Mouse (Mus musculus): Measurements from ENCODE around the gene Jaml. TPM values are rescaled to one million over a fixed set of nuclear protein-coding genes. Genes with fewer than 3 reads are reported as not detected.

The Jaml gene
- polyA plus RNA-seq, 1 experiment from 2014 or later, result 0.68 TPM

DNA sequence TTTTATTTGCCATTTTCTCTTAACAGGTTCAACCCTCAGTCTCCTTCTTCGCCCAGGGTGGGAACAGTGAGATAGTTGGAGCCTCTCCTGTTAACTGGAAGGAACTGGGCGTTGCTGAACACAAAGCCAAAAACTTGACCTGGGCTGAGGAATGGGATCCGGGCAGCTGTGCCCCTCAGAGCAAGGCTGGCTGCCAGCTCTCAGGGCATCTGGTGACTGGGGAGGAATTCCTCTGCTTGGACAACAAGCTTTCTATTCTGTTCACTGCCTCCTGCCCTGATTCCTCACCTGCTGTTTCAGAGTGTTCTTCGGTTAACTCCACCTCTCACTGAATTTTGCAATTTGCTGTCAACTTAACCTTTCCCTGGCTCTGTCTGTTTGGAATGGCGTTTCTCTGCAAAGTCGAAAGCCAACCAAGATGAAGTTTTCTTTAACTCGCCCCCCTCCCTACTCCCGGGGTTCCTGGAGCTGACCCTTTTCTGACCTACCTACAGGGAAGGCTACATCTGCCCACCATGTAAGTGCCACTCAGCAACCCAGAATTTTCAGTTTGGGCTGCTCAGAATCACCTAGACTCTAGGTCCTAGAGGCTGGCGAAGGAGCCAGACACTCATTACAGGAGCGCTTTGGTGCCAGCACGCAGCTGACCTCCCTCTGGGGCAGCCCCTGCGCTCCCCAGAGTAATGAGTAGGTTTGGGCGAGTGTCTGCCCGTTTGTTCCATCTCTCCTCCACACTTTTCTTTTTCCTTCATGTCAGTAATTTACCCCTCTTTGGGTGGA is 38.7 kb upstream of the Jaml start:
- ATAC-seq, result peak; percentile 33; the same call in 1 of the 2 replicates
- WGBS (ENCODE audit: insufficient replicate concordance), result 13% methylated on average over 14 of the region's 14 CpGs
- H3K27ac ChIP-seq (ENCODE audit: low read depth), result peak overlapping the region; percentile 98
- H3K4me2 ChIP-seq (ENCODE audit: low read depth, low read length), result peak overlapping the region; percentile 67
- peaks cover 4% of the 10 kb centered on the region; the same call in 1 of the 2 replicates for H3K4me1 ChIP-seq (ENCODE audit: insufficient read depth)
- peak; percentile 22 for DNase-seq
- peak overlapping the region; percentile 64 for H3K9ac ChIP-seq (replicated peaks)
- H3K27me3 ChIP-seq (ENCODE audit: insufficient read depth, low read length), result peaks cover 19% of the 10 kb centered on the region
- H3K4me3 ChIP-seq (ENCODE audit: low read depth, low read length), result peak overlapping the region; percentile 47
- H3K36me3 ChIP-seq (replicated peaks; ENCODE audit: insufficient read depth, low read length), result peaks cover 3% of the 10 kb centered on the region; the same call in 1 of the 2 replicates
- TF ChIP-seq CTCF (IDR thresholded peaks at IDR 0.05; ENCODE audit: low read depth) (no peak), EP300 (IDR thresholded peaks at IDR 0.05; ENCODE audit: low read depth) (no peak)
- no peaks in the 10 kb centered on the region for H3K9me3 ChIP-seq (ENCODE audit: low read length)

DNA sequence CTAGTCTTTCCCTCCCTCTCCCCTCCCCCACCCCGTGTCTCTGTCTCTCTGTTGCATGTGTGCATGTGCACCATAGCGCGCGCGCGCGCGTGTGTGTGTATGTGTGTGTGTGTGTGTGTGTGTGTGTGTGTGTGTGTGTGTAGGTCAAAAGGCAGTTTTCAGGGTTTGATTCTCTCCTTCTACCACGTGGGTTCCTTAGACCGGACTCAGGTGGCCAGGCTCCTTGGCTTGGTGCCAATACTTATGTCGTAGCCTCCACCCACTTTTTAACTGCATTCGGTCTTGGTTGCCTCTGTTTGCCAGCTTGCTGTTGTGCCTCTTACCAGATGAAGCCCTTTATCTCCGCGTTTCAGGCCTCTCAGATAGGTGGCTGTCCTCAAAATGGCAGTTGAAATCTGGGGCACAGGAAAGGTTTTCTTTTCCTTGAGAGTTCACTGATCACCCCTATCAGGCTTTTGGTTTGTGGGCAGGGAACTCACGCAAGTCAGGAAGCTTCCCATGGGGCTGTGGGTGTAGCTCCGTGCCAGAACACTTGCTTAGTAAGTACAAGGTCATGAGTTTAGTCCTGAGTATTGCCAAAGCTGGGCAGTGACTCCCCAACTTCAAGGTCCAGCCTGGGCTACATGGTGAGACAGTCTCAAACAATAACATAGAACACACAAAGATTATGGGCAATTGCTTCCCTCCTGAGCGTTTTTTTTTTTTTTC is 37.7 kb upstream of the Jaml start:
- Histone ChIP-seq H3K9me3 (ENCODE audit: low read length) (no peaks in the 10 kb centered on the region), H3K27me3 (ENCODE audit: insufficient read depth, low read length) (peaks cover 19% of the 10 kb centered on the region), H3K4me3 (ENCODE audit: low read depth, low read length) (peak overlapping the region; percentile 47), H3K4me2 (ENCODE audit: low read depth, low read length) (peak overlapping the region; percentile 67), H3K9ac (replicated peaks) (no peak overlapping the region; the same call in 1 of the 2 replicates), H3K27ac (ENCODE audit: low read depth) (peak overlapping the region; percentile 98), H3K36me3 (replicated peaks; ENCODE audit: insufficient read depth, low read length) (peaks cover 5% of the 10 kb centered on the region; the same call in 1 of the 2 replicates), H3K4me1 (ENCODE audit: insufficient read depth) (peaks cover 4% of the 10 kb centered on the region; the same call in 1 of the 2 replicates)
- ATAC-seq (peak; percentile 55), DNase-seq (peak; percentile 74)
- 15% methylated on average over 17 of the region's 17 CpGs for WGBS (ENCODE audit: insufficient replicate concordance)
- TF ChIP-seq CTCF (IDR thresholded peaks at IDR 0.05; ENCODE audit: low read depth), result no peak
- 0 out of 2 replicates have a peak, but pooled peaks have one; percentile 62 for TF ChIP-seq EP300 (IDR thresholded peaks at IDR 0.05; ENCODE audit: low read depth)

DNA sequence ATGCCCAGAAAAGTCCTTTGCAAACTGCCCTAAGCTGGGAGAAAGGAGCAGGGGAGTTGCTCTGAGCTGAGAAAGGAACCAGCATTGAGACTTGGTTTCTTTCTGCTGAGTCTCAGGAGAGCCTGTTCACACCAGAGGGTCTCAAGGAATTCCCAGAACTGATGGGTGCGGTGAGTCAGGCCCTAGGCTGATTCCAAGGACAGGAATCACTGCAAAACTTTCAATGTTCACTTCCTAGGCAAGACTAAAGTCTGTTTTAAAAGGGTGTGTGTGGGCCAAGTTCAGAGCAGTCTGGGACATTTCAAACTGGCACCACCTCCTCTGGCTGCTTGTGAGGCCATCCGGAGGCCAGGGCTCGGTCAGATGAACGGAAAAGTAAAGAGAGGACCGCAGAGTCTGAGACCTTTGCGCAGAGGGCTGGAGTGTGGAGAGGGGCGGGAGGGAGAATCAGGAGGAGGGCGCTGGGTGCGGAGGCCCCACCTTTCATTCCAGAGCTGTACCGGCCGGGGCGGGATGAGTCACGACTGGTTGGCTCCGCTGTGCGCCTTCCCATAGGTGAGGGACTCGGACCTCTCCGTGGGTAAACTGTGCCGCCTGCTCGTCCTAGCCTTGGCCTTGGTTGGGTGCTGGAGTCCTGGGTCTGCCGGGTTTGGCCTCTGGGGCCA is 36.8 kb upstream of the Jaml start:
- WGBS (ENCODE audit: insufficient replicate concordance), result 3% methylated on average over 20 of the region's 20 CpGs
- Histone ChIP-seq H3K9me3 (ENCODE audit: low read length) (no peaks in the 10 kb centered on the region), H3K27me3 (ENCODE audit: insufficient read depth, low read length) (peaks cover 19% of the 10 kb centered on the region), H3K27ac (ENCODE audit: low read depth) (peak overlapping the region; percentile 98), H3K4me3 (ENCODE audit: low read depth, low read length) (peak overlapping the region; percentile 50), H3K9ac (replicated peaks) (peak overlapping the region; percentile 63), H3K4me1 (ENCODE audit: insufficient read depth) (peaks cover 4% of the 10 kb centered on the region; the same call in 1 of the 2 replicates), H3K36me3 (replicated peaks; ENCODE audit: insufficient read depth, low read length) (peaks cover 5% of the 10 kb centered on the region; the same call in 1 of the 2 replicates), H3K4me2 (ENCODE audit: low read depth, low read length) (peak overlapping the region; percentile 54)
- no peak for TF ChIP-seq EP300 (IDR thresholded peaks at IDR 0.05; ENCODE audit: low read depth)
- TF ChIP-seq CTCF (IDR thresholded peaks at IDR 0.05; ENCODE audit: low read depth), result no peak
- ATAC-seq, result peak; percentile 90
- DNase-seq, result peak; percentile 79

DNA sequence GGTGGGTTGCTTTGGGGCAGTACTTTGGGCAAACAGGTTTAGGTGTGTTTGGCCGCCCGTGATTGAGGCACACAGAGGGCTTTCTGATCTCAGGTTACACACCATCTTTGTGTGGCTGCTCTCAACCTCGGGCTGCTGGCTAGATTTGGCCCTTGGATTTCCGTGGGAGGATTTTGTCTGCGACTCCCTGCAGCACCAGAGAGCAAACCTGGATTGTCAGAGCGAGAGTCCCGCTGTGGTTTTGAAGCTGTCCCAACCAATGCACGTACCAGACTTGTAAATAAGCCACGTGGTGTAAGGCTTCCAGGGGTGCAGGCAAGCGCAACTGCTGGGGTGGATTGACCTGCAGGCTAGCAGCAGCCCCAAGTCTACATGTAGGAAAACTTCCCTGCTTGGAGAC is 36.0 kb upstream of the Jaml start:
- peaks cover 19% of the 10 kb centered on the region for H3K27me3 ChIP-seq (ENCODE audit: insufficient read depth, low read length)
- DNase-seq, result peak; percentile 32

DNA sequence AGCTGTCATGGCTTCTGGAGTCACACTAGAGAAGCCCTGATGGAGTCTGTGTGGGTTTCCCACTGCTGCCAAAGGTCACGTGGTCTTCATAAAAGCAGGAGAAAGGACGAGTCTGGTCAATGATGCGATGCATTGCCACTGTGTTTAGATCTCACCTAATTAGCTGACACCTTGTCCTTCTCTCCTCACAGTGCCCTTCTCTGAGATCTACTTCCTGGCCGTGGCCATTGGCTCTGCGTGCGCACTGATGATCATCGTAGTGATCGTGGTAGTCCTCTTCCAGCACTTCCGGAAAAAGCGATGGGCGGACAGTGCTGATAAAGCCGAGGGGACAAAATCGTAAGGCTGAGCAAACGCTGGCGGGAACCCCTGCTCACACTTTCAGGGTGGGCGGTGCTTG is 32.0 kb upstream of the Jaml start:
- ATAC-seq, result no peak
- no peak for TF ChIP-seq CTCF (IDR thresholded peaks at IDR 0.05; ENCODE audit: low read depth)
- TF ChIP-seq EP300 (IDR thresholded peaks at IDR 0.05; ENCODE audit: low read depth), result no peak
- 72% methylated on average over 16 of the region's 16 CpGs for WGBS (ENCODE audit: insufficient replicate concordance)

More for the DNA sequence above, 36.0 kb upstream of the Jaml start:
- peaks cover 5% of the 10 kb centered on the region; the same call in 1 of the 2 replicates for H3K36me3 ChIP-seq (replicated peaks; ENCODE audit: insufficient read depth, low read length)
- WGBS (ENCODE audit: insufficient replicate concordance), result 2% methylated on average over 10 of the region's 10 CpGs
- ATAC-seq, result no peak
- peak overlapping the region; percentile 50 for H3K4me3 ChIP-seq (ENCODE audit: low read depth, low read length)
- no peaks in the 10 kb centered on the region for H3K9me3 ChIP-seq (ENCODE audit: low read length)
- peak overlapping the region; percentile 63 for H3K9ac ChIP-seq (replicated peaks)
- H3K4me2 ChIP-seq (ENCODE audit: low read depth, low read length), result peak overlapping the region; percentile 54
- H3K27ac ChIP-seq (ENCODE audit: low read depth), result peak overlapping the region; percentile 98
- peaks cover 4% of the 10 kb centered on the region; the same call in 1 of the 2 replicates for H3K4me1 ChIP-seq (ENCODE audit: insufficient read depth)
- no peak for TF ChIP-seq EP300 (IDR thresholded peaks at IDR 0.05; ENCODE audit: low read depth)

More for the DNA sequence above, 32.0 kb upstream of the Jaml start:
- Histone ChIP-seq H3K4me1 (ENCODE audit: insufficient read depth) (no peaks in the 10 kb centered on the region), H3K36me3 (replicated peaks; ENCODE audit: insufficient read depth, low read length) (peaks cover 12% of the 10 kb centered on the region; the same call in 1 of the 2 replicates), H3K27me3 (ENCODE audit: insufficient read depth, low read length) (peaks cover 14% of the 10 kb centered on the region), H3K4me3 (ENCODE audit: low read depth, low read length) (no peak overlapping the region), H3K9ac (replicated peaks) (no peak overlapping the region), H3K27ac (ENCODE audit: low read depth) (no peak overlapping the region), H3K9me3 (ENCODE audit: low read length) (no peaks in the 10 kb centered on the region), H3K4me2 (ENCODE audit: low read depth, low read length) (no peak overlapping the region)
- DNase-seq, result no peak

All from liver, postnatal 0 days (tissue).